Mouse (Mus musculus) liver, postnatal 0 days (tissue): ENCODE results near the gene Auh.

Experiments used
- CTCF ChIP-seq: sonication (generic); IDR thresholded peaks from 2 replicates; pipeline ENCODE4 v1.5.1; 2016; ENCODE audit warnings: antibody characterized with exemption, low read depth
- EP300 ChIP-seq: IDR thresholded peaks from 2 replicates; pipeline ENCODE4 v1.6.1; 2016; ENCODE audit warnings: antibody characterized with exemption, low read depth, mild to moderate bottlenecking

- TF ChIP-seq CTCF (no peak), EP300 (no peak)
Observed at GRCm38 (mm10) chr13:52834591-52834990, 94.9 kb downstream of the Auh start.
